Mouse (Mus musculus) liver, adult 10 weeks (tissue): ENCODE results near the gene Ptpra. TPM values are rescaled to one million over a fixed set of nuclear protein-coding genes. Genes with fewer than 3 reads are reported as not detected.

Experiments used
- polyA plus RNA-seq: library from polyadenylated mRNA; stranded (reverse); fragments of 350-450 nt; fragmentation: Illumina TruSeq; extraction: RNeasy Lipid Tissue Mini Kit (QIAGEN cat#74804); gene quantifications from one replicate; pipeline ENCODE4 v1.2.3, GENCODE M21; 2014; ENCODE audit warnings: low read depth, low replicate concordance

The Ptpra gene
- polyA plus RNA-seq, result 41.6 TPM

GRCm38 (mm10) chr2:130449794-130450433, at the start of gene Ptpra:
Gene Ptpra (plus strand): TSS chr2:130450278.

GRCm38 (mm10) chr2:130404939-130405338, 45.1 kb upstream of the Ptpra start, which contains the start of the genes Gm28372 and 1700020A23Rik:
Gene Gm28372 (plus strand): TSS chr2:130405239.
Gene 1700020A23Rik (plus strand): TSS chr2:130405259.

GRCm38 (mm10) chr2:130406178-130406577, 43.9 kb upstream of the Ptpra start, which contains the start of gene Tmem239:
Gene Tmem239 (plus strand): TSS chr2:130406478.

GRCm38 (mm10) chr2:130424126-130424853, 25.8 kb upstream of the Ptpra start, which contains the start of the genes Vps16 and Pced1a:
Gene Vps16 (plus strand): TSS chr2:130424339.
Gene Pced1a (minus strand): TSS chr2:130424701.

DNA sequence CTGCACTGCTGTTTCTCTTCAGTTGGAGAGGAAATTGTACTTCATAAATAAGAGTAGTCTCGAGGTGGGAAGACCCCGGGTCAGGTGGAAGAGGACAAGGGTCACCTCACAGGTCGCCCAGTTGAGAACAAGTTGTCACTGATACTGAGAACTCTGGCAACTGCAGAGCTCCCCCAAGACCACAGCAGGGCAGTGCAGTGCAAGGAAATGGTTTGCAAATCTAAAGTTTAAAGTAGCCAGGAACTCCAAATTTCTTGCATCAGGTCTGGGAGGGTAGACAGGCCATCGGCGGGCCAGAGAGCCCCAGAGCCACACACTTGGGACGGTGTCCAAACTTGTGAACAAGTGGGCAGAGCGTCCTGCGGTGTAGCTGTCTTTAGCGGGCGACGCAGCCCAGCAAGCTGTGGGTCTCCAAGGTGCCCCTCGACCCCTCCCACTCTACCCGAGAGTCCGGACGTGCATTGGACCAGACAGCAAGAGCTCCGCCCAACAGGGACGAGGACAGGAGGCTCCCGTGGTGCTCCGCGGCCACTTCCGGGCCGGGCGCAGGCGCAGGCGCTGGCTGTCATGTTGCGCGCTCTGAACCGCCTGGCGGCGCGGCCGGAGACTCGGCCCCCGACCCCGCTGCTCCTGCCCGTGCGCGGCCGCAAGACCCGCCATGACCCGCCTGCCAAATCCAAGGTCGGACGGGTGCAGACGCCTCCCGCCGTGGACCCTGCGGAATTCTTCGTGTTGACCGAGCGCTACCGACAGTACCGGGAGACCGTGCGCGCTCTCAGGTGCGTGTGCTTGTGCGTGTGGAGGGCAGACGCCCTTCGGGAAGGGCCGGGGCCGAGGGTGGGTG, 113.4 kb downstream of the Ptpra start, which contains the start of gene Mrps26:
Mrps26 (plus strand) TSS at position 531 of the 844 bp plus-strand sequence.

GRCm38 (mm10) chr2:130575873-130576272, 125.8 kb downstream of the Ptpra start, which contains the start of gene Oxt:
Gene Oxt (plus strand): TSS chr2:130576173.

GRCm38 (mm10) chr2:130582552-130582951, 132.5 kb downstream of the Ptpra start, which contains the start of gene Avp:
Gene Avp (minus strand): TSS chr2:130582554.

Other genes with a start within 250 kb of the Ptpra start
- gene Nop56, start 175.8 kb upstream of the Ptpra start, polyA plus RNA-seq, result 27.9 TPM
- gene Idh3b, start 165.7 kb upstream of the Ptpra start, polyA plus RNA-seq, result 114 TPM
- gene Ebf4, start 155.1 kb upstream of the Ptpra start, polyA plus RNA-seq, result not detected
- gene Cpxm1, start 52.7 kb upstream of the Ptpra start, polyA plus RNA-seq, result not detected
- not detected for gene Gm28372, start 45.0 kb upstream of the Ptpra start, polyA plus RNA-seq
- not detected for gene 1700020A23Rik, start 45.0 kb upstream of the Ptpra start, polyA plus RNA-seq
- gene Tmem239, start 43.8 kb upstream of the Ptpra start, polyA plus RNA-seq, result not detected
- 15.7 TPM for gene Vps16, start 25.9 kb upstream of the Ptpra start, polyA plus RNA-seq
- 5.1 TPM for gene Pced1a, start 25.6 kb upstream of the Ptpra start, polyA plus RNA-seq
- gene Mrps26, start 113.5 kb downstream of the Ptpra start, polyA plus RNA-seq, result 2.6 TPM
- not detected for gene Oxt, start 125.9 kb downstream of the Ptpra start, polyA plus RNA-seq
- not detected for gene Avp, start 132.3 kb downstream of the Ptpra start, polyA plus RNA-seq
- 16.1 TPM for gene Fastkd5, start 179.7 kb downstream of the Ptpra start, polyA plus RNA-seq
- gene Ubox5, start 179.8 kb downstream of the Ptpra start, polyA plus RNA-seq, result 2.9 TPM
- gene Lzts3, start 192.5 kb downstream of the Ptpra start, polyA plus RNA-seq, result 3.4 TPM
- gene Ddrgk1, start 214.4 kb downstream of the Ptpra start, polyA plus RNA-seq, result 18.8 TPM
- gene Itpa, start 217.3 kb downstream of the Ptpra start, polyA plus RNA-seq, result 20.9 TPM
- gene Slc4a11, start 247.2 kb downstream of the Ptpra start, polyA plus RNA-seq, result not detected